Mouse (Mus musculus) layer of hippocampus, adult 11-12 months (tissue): ENCODE data around the gene Lgals2.

ENCODE experiments used
- DNase-seq: peaks from one replicate; pipeline ENCODE4 v3.0.0; 2022; ENCODE audit warnings: low spot score

Gene Lgals2

GRCm38 (mm10) chr15:78815314-78816073 is 39.8 kb downstream of the Lgals2 start:
- DNase-seq, result no peak

DNA sequence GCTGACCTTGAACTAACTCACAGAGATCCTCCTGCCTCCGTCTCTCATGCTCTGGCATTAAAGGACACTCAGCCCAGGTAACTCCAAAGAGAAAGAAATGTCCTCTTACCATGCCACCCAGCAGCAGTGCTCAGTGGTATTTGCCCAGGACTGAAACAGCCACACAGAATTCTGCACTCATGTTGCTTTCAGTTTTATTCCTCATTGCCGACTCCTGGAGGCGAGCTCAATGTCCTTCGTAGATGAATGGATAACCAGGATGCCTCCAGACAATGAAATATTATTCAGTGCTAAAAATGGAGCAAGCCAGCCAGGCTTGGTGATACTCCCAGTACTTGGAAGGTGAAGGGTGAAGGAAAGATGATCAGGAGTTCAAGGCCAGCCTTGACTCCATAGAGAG is 41.7 kb downstream of the Lgals2 start:
- DNase-seq, result no peak

- DNase-seq, result no peak
Measured at GRCm38 (mm10) chr15:78810146-78810545, 45.2 kb downstream of the Lgals2 start.

DNA sequence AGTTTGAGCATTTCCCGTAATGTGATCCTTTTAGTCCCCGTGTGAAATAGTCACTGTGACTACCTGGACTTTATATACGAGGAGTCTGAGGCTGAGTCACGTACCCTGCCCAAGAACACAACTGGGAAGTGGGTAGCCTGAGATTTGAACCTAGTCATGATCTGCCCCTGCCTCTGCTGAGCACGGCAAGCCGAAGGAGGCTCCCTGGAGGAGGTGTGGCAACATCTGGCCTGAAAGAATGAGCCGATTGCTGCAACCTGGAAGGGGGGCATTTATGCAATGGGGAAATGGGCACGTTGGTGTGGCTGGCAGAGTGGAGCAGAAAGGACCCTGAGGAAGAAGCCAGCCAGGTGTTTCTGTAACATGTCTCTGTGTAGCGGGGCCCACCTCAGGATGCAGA is 45.6 kb downstream of the Lgals2 start:
- no peak for DNase-seq

DNA sequence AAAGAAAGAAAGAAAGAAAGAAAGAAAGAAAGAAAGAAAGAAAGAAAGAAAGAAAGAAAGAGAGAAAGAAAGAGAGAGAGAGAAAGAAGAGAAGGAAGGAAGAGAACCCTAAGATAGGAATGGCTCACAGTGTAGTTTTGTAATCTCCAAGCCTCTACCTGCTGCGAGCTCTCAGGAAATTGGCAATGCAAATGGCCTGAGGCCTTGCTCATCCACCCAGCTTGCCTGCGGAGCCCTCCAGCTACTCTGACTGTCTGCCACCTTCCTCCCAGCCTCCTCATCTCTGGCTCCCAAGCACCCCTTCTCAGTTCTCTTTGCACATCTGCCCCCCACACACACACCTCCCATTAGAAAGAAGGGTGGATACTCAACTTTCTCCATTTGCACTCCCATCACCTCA is 46.3 kb downstream of the Lgals2 start:
- DNase-seq, result no peak

DNA sequence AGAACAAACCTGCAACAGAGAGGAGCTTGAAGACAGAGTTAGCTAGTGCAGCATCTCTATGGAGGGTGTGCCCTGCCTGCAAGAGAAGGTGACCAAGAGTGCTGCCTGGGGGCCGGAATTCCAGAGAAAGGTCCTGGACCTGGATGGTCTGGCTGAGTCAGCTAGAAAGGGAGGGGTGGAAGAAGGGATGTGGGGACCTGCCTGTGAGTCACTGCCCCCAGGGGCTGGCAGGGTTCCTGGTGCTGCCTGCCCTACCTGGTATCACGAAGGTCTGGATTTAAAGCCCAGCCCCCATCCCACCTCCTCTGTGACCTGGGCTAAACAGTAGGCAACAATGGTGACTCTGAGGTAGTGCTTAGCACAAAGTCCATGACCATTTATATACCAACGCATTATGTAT is 48.2 kb downstream of the Lgals2 start:
- no peak for DNase-seq

- no peak for DNase-seq
Measured at GRCm38 (mm10) chr15:78806614-78807013, 48.7 kb downstream of the Lgals2 start.

DNA sequence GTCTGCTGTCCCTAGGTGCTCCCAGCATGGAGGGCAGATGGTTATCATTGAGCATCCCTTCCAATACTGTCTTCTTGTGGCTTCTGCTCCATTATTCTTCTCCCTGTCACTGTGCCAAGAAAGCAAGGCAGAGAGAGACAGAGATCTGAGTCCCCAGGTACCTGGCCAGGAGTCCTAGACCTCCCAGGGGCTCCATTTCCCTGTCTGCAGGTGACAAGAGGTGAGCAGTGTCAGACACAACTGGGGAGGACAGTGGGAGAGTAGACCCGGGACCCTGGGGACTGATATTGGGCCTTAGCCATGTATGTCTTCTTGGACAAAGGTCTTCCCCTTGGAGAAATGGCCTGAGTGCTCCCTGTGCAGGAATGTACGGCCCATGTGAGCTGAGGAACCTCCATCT is 50.0 kb downstream of the Lgals2 start:
- no peak for DNase-seq

GRCm38 (mm10) chr15:78804326-78804725 is 51.0 kb downstream of the Lgals2 start:
- DNase-seq, result no peak

DNA sequence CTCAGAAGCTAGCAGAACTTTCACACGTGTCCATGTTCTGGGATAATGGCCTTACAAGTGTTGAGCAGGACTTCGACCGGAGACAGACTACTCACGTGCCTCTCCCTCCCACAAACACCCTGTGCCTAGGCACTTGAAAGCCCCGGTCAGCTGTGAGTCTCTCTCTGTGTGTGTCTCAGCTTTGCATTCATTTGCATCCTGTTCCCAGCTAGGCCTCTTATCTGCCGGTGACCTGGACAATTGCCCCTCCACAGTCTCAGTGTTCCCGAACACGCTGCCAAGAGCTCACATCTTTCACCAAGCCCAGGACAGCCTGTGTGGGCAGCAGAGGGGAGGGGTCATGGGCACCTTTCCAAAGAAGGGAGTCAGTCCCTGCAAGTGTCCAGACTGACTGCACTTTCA is 51.8 kb downstream of the Lgals2 start:
- no peak for DNase-seq

DNA sequence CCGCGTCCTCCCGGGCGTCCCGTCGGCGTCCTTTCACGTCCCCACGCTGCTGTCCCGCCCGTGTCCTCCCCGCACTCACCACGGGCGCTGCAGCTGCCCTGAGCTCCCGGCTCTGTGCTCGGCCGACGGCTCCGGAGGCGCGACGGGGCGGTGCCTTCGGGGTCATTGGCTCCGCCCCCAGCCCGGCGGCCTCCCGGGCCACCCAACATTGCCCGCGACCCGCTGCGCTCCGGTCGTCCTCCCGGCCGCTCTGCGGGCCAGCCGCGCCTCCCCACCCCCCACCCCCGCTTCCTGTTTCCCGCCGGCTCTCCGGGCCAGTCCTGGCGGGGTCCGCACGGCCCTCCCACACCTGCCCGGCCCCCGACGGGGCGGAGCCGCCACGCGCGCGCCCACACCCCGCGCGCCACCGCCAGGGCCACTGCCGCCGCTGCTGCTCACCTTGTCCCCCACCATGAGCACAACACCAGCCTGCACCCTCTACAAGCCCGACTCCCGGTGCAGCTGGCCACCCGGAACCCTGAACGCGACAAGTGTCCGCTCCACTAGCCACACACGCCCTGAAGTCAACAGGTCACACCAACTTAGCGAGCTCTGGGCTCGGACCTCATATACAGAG is 52.4 kb downstream of the Lgals2 start, which contains the start of gene Card10:
Card10 (minus strand) TSS at position 267 of the 616 bp plus-strand sequence.
- DNase-seq, result no peak

DNA sequence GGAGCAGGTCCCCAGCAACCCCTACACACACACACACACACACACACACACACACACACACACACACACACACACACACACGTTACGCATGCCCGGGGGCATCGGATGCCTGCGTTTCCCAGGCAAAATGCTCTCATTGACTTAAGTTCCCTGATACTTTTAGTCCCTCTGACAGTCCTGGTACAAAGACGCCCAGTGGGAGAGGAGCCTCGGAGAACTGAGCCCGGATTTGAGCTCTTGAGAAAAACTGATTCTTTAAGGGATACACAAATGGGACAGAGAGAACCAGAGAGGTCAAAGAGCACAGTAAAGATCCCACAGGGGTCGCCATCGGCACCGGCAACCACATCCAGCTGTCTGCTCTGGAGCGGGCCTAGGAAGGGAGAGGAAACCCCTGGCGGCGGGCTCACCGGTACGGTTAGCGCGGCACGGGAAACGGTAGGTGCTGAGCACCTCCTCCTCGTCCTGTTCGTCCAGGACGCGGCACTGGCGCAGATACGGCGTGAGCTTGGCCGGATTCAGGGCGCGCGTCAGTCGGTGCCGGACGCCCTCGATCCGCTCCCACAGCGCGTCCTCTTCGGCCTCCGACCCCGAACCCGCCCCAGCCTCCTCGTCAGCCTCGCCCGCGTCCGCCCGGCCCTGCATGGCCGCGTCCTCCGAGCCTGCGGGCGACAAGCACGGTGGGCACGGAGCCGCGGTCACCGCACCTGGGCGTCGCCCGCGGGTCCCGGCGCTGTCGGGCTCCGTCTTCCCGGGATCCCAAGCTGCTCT is 53.2 kb downstream of the Lgals2 start:
- no peak for DNase-seq

GRCm38 (mm10) chr15:78801571-78801970 is 53.8 kb downstream of the Lgals2 start:
- no peak for DNase-seq
